Mouse (Mus musculus) left cerebral cortex, postnatal 10 days (tissue): ENCODE results near the gene Musk. TPM values are rescaled to one million over a fixed set of nuclear protein-coding genes. Genes with fewer than 3 reads are reported as not detected.

Experiments
- DNase-seq, 2 experiments: peaks; one replicate each; pipeline ENCODE4 v3.0.0; 2021 to 2022; ENCODE audit warnings: low spot score in 2 of 2, mixed read lengths in 1 of 2; ENCODE audit errors: extremely low spot score in 1 of 2
- intact Hi-C: fragments of 180-260 bp; cut with DNase I; formaldehyde crosslinking; loops from one replicate; pipeline ENCODE4 v1.15.1; 2025
- total RNA-seq, 2 experiments: library from RNA; stranded (reverse); gene quantifications; 2 replicates each; pipeline ENCODE4 v1.2.3; 2021

The Musk gene
- total RNA-seq, 2 experiments from 2014 or later = 1.5 to 1.8 TPM

DNA sequence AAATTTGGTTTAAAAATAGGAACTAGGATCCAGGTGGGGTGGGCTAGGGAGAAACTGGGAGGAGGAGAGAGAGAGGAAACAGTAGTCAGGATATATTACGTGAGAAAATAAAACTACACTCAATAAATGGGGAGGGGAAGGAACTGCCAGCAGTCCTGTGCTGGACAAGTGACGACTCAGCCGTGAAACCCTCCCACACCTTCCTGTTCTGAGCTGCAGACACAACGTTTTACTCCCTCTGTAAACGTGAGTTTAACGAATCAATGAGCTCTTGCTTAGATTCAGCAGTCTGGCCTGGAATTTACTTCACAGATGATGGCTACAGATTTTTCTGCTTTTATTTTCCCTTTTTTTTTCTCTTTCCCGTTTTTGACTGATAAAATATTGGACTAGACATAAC is 18.8 kb downstream of the Musk start:
- no peak for DNase-seq
- intact Hi-C loops = no loop called here

DNA sequence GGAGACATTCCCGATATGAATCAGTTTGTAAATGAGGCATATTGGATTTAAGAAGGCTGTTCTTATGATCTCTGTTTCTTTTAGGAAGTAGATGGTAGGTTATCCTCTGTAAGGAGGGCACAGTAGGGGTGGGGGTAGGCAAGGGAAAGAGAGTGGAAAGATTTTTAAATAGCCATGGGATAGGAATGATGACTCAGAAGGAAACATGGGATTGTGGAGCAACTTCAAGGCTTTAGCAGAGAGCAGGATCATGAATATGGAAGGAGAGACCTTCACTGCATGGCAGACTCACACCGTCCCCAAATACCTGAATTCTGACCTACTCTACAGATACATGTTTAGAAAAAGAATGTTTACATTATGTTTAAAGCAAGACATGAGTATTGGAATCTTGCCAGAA is 21.7 kb downstream of the Musk start:
- DNase-seq = no peak
- intact Hi-C loops = no loop called here

DNA sequence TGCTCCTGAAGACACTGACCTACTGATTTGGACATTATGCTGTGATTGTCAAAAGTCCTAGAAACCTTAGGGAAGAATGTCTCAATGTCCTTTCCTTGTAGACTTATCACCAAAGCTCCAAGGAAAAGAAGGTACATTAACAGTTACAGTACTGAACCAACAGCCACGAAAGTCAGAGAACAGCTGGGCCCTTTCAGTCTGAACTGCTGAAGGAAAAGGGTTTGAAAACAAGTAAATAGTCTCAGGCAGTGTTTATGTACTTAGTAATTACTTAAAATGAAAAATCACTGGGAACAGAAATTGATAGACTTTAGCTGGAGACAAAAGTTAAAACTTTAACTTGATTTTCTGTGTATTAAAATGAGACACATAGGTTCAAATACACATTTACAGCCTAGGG is 27.6 kb downstream of the Musk start:
- intact Hi-C loops = no loop called here
- DNase-seq = no peak

DNA sequence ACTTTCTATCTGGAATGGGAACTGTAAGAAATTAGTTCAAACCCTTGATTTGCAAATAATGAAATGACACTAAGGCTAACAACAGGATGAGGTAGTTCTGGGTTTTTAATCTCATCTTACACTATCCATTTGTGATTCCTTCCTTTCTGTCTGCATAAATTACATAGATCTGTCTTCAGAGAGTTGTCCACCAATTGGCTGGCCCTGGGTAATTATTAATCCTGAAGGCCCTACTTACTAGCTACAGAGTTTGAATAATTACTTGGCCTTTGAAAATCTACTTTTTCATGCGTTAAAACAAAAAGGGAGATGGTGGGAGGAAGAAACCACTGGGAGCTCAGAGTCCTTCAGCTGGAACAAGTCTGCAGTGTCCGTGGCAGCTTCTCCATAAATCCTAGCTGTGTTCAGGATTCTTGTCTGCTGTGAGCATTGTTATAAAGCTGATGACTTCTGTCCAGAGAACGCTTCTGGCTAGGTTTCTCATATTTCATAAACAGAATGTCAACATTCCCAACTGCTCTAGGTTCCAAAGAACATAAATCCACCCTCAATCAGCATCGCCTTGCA is 29.3 kb downstream of the Musk start:
- intact Hi-C loops = no loop called here

DNA sequence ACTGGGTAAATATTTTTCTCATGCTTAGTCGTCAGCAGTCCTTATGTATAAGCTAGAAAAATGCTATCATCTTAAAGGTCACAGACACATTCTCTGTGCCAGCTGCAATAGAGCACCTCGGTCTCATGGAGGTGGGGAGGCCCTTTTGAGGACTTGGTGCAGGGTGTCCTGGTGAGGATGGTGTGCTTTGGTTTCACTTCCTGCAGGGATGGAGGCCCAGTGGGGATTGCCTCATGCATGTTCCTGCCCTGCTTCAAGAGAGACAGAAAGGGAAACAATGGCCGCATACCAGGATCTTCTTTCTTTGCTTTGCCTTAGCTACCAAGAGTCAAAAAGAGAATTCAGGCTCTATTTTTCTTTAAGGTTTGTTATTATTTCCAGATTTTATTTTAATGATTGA is 31.8 kb downstream of the Musk start:
- no peak for DNase-seq
- intact Hi-C loops = no loop called here

More for the DNA sequence above, 29.3 kb downstream of the Musk start:
- no peak for DNase-seq

DNA sequence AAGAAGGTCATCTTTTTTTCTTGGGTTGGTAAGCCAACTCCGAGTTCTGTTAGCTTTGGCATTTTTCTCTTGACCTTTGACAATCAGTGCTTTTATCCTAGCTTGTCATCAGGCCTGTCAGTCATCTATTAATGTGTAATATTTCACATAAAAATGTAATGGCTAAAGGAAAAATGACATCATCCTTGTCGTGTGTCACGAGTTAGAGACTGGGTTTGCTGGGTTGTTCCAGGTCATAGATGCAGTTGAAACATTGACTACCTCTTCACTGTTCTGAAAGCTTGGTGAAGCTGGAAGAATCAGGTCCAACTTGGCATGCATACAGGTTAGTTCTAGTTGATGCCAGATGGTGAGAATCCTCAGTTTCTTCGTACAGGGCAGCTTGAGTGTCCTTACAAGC is 34.5 kb downstream of the Musk start:
- intact Hi-C loops = no loop called here
- no peak for DNase-seq

DNA sequence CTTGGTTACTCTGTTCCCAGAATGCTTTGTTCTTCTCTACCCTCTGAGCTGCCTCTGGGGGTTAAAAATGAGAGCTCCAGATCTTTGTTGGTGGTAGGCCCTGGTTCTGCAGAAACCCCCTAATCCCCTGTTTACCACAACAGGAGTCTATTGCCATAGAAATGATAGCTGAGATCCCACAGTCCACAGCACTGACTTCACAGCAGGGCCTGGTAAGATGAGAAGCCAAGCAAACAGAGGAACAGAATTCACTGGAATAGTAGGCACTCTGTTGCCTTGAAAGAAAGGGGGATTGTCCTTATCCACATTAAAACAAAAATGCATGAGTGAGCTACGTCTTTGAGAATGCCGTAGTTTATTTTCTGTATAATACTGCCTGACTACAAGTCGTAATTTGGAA is 41.0 kb downstream of the Musk start:
- no peak for DNase-seq
- intact Hi-C loops = no loop called here

DNA sequence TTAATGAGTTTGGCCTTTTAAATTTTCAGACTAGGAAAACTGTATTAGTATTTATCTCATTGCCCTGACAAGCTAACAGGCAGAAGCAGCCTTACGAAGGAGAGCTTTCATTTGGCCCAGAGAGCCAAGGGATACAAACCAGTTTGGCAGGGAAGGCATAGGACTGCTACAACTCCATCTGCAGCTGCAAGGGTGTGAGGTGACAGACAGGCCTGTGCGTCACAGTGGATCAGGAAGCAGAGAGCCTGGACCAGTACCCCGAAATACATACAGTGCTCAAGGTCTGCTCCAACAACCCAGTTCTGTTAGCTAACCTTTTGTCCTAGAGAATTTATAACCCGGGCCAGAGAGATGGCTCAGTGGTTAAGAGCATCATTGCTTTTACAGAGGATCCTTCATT is 42.5 kb downstream of the Musk start:
- DNase-seq = no peak

DNA sequence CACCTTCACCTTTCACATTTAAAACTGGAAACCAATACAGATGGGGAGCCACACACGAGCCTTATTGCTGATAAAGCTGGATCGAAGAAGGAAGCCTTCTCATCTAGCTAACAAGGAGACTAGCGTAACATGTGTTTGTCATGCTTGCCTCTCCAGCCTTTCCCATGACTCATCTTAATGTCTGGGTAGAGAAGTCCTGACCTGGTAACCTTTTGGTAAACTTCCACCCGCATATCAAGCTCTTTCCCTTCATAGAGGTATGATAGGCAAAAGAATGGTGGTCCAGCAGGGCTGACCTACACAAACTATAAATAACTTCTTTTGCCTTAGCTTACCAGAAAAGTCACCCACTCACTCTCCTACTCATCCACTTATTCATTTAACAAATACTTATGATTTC is 44.3 kb downstream of the Musk start:
- DNase-seq = no peak
- intact Hi-C loops = no loop called here

More for the DNA sequence above, 42.5 kb downstream of the Musk start:
- intact Hi-C loops = no loop called here

DNA sequence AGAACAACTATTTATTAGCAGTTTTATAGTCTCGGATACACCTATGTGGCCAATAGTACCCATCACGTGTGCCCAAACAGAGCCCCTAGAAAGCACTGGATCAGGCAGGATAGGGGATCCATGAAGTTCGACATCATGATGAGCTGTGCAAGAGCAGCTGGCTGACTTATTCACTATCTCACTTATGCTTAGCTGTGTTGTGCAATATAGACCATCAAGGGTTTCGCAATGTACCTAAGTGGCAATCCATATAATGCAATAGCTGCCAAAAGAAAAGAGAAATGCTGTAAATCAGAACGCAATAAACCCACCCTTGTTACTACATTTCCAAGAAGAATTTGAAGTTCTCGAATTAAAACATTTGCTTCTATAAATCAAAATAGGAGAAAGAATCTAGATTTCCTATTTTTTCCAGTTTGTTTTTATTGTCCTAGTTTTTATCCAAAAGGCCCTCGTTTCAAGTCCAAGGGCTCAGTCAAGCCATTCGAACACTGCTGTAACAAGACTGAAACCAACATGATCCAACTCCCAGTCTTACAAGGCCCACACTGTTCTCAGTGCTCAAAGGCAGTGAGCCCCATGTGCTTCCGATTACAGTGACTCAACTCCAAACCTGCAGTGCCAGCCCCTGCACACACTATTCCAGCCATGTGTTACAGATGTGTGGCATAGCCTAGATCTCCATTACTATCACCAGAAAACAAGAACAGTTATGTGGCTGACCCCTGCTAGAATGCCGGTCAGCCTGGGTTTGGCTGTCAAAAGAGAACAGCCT is 45.3 kb downstream of the Musk start:
- intact Hi-C loops = no loop called here
- DNase-seq = no peak

DNA sequence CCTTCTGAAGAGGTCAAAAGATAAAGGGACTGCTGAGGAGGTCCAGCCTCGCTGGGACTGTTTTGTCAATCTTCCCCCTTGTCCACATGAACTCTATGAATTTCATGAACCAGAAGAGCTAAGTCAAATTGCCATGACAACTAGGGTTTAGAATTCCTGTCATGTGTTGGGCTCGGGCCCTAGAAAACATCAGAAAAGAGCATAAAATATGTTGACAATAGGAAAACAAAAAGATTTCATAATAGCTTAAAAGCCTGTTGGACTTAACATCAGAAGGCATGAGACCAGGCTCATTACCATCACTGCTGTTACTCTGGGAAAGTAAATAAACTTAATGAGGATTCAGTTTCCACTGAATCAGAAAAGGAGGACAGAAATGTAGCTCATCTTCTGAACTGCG is 46.6 kb downstream of the Musk start:
- intact Hi-C loops = no loop called here
- DNase-seq = no peak

DNA sequence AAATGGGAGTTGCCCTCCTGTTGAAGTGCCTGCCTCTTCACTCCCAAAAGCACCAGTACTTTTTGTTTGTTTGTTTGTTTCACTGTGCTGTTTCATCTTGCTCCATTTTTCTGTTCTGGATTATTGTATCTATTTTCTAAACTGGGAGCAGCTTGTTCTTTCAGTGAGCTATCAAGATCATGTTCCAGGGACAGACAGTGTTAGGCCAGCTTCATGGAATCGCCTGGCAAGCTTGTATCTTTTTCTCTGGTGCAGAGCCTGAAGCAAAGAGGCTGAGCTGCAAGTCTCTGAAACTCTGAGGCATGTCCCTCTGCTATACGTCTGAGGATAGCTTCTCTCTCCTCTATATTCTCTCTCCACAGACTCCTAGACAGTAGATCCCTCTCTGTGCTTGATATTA is 50.5 kb downstream of the Musk start:
- intact Hi-C loops = no loop called here
- no peak for DNase-seq

DNA sequence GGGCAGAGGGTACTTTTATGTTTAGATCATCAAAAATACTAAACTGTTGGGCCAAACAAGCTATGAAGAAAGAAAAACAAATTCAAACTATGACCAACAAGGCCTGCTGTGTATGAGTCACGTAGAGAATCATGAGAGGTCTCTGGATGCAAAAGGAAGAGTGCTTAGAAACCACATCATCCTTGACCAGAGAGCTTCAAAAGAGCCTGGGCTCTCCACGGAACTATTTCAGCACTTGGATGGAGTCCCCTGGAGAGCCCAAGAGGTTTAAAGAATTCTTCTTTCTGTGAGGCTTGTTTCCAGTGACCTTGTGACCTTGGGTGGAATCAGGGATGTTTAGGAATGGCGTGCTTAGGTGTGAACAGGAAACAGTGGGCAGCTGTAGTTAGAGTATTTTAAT is 53.5 kb downstream of the Musk start:
- no peak for DNase-seq
- intact Hi-C loops = no loop called here

DNA sequence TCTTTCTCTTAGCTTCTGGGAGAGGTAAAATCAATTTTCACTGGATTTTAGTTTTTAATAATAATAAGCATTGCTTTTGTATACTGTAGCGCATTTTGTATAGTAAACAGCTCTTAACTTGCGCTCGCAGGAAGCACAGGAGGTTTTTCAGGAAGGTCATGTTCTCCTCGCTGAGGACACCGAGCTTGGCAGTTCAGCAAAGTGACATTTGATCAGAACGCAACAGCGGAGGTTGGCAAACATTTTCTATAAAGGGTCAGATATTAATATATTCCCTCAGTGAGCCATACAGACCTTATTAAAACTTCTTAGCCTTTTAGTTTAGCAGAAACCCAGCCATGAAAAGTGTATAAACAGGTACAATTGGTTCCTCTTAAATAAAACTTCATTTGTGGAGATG is 64.4 kb downstream of the Musk start:
- intact Hi-C loops = no loop called here
- no peak for DNase-seq

DNA sequence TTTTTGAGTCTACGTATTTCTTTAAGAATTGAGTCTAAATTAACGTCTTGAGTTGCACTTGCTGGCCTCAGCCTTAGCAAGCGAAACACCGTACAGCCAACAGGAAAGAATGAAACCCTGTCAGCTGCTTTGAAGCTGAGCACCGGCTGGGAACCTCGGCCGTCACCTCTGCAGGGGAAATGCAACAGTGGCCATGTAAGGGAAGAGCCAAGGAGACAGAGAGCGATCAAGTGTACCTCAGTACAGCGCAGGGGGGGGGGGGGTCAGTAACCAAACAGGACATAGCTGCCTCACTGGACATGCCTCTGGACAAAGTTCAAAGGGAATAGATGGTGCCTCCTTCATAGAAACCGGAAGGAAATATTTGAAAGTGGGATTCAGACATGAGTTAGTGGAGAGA is 65.4 kb downstream of the Musk start:
- no peak for DNase-seq
- intact Hi-C loops = no loop called here

DNA sequence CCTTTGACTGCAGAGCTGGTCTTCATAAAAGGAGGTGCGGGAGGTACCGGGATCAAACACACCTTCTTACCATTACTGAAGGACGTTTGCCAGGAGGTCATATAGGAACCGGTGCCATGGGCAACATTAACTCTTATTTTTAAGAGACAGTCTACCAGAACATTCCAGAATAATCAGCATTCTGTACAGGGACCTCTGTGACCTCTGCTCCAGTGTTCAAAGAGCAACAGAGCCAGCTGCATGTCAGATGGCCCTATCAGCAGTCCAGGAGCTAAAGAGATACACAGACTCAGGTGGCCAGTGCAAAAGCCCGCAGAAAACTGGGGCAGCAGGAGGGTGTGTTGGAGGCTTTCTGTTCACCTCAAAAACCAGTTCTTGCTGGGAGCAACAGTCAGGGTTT is 65.8 kb downstream of the Musk start:
- intact Hi-C loops = no loop called here
- no peak for DNase-seq

DNA sequence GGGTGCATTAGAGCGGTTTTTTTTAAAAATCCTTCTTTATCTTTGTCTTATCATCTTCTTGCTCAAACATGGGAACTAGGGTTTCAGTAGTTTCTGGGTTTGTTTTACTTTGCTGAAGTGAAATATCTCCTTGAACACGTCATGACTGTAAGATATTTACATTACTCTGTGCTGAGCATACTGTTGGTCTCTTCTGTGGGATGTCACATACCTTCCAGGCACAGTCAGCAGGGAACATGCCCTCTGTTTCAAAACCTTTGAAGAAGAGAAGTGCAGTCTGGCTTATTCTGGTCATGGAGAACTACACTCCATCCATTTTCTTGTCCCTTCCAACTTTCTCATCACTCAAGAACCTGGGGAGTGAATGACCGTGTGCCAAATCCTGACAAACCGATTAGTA is 73.2 kb downstream of the Musk start:
- intact Hi-C loops = no loop called here
- no peak for DNase-seq

DNA sequence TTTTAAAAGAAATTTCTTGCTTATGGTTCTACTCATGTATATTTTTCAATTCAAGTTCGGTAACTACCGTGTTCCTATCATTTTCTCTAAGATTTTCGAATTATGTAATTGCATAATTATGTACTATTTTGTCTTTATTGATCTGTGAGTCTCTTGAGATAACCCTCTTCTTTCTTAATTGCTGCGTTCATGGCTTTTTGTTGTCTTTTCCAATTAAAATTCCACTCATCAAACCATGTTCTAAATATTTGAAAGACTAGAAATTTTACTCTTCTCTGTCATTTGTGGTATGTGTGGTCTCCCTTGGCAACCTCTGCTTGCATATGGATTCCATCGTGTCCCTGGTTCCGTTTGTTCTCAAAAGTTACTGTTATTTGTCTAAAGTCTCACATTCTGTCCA is 79.6 kb downstream of the Musk start:
- no peak for DNase-seq
- intact Hi-C loops = no loop called here

DNA sequence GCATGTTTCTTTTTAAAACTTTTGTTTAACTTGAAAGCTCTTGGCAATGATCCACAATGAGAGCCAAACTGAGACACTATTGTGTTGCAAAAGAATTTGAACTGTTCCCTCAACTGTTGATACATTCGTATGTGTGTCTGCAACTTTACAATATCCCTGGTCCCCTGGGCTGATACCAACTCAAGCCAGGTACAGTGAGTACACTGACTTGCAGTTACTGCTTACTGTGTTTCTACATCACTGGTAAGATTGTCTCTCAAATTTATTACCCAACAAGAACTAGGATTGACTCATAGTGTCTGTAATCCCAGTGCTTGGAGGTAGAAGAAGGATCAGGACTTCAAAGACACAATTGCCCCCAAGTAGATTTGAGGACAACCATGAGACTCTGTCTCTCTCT is 85.3 kb downstream of the Musk start:
- intact Hi-C loops = no loop called here
- DNase-seq = no peak

DNA sequence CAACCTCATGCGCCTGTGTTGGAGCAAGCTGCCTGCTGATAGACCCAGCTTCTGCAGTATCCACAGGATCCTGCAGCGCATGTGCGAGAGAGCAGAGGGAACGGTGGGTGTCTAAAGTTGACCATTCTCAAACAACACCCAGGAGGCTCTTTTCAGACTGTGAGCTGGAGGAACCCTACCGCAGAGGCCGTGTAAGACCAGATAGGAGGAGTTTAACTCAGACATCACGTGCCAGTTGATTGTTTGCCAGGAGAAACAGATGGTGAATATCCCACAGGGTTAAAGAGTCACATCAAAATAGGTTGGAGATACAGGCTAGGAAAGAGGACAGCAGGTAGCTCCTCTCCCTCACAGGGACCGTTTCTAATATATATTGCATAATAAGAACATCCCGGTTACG is 87.8 kb downstream of the Musk start:
- intact Hi-C loops = no loop called here
- DNase-seq = no peak
